Mouse (Mus musculus) forebrain, embryonic 13.5 days (tissue): ENCODE measurements around the gene Gm21972. TPM values are rescaled to one million over a fixed set of nuclear protein-coding genes. Genes with fewer than 3 reads are reported as not detected.

Source experiments
- ATAC-seq: fragments of 200-750 bp; cut with Nextera tagmentation; 2 replicates; pipeline ENCODE4 v1.8.0; 2017
- H3K27ac ChIP-seq: fragments of 300-500 bp; sonication (generic); 2 replicates; pipeline ENCODE4 v1.5.1; 2015; ENCODE audit warnings: inconsistent platforms, mild to moderate bottlenecking, moderate library complexity
- H3K27me3 ChIP-seq: fragments of 300-500 bp; sonication (generic); 2 replicates; pipeline ENCODE4 v1.6.1; 2015; ENCODE audit warnings: mild to moderate bottlenecking, inconsistent platforms
- H3K36me3 ChIP-seq: fragments of 300-500 bp; sonication (generic); 2 replicates; pipeline ENCODE4 v1.6.1; 2015; ENCODE audit warnings: mild to moderate bottlenecking, inconsistent platforms; ENCODE audit not compliant: poor library complexity, severe bottlenecking
- H3K4me1 ChIP-seq: fragments of 300-500 bp; sonication (generic); 2 replicates; pipeline ENCODE4 v1.6.1; 2015; ENCODE audit warnings: inconsistent platforms
- H3K4me2 ChIP-seq: fragments of 300-500 bp; sonication (generic); 2 replicates; pipeline ENCODE4 v1.6.1; 2015; ENCODE audit warnings: inconsistent platforms, mild to moderate bottlenecking, moderate library complexity
- H3K4me3 ChIP-seq: fragments of 300-500 bp; sonication (generic); 2 replicates; pipeline ENCODE4 v1.5.1; 2015; ENCODE audit warnings: mild to moderate bottlenecking, inconsistent platforms
- H3K9ac ChIP-seq: fragments of 300-500 bp; sonication (generic); 2 replicates; pipeline ENCODE4 v1.6.1; 2015; ENCODE audit warnings: mild to moderate bottlenecking, inconsistent platforms
- H3K9me3 ChIP-seq: fragments of 300-500 bp; sonication (generic); replicated peaks from 2 replicates; pipeline ENCODE4 v1.6.1; 2016; ENCODE audit warnings: inconsistent platforms
- WGBS: fragments of 180-500 bp; shearing (Covaris S2); methylation state at CpG from one replicate; pipeline ENCODE4 v1.1.7; 2015; 5-methylcytosine and 5-hydroxymethylcytosine counted together
- polyA plus RNA-seq: library from polyadenylated mRNA; unstranded; fragments of >200 nt; fragmentation: Nextera tagmentation; extraction: Ambion mirVana; gene quantifications from 2 replicates; pipeline ENCODE4 v1.2.1, GENCODE M21; 2015

Gm21972 gene
- polyA plus RNA-seq, 1 experiment from 2014 or later: 0.79 TPM

DNA sequence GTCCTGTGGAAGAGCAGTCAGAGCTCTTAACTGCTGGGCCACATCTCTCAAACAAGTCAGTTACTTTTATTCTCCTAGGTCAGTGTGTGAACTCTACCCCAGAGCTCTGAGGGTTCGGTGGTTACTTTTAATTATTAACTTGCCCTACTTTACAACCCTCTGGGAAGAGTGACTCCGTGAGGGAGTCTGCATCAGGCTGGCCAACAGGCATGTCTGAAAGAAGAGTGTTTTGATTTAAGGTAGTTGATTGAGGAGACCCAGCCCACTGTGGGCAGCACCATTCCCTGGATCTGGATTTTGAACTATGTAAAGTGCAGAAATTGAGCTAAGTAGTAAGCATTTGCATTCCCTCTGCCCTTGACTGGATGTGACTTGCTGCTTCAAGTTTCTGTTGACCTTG is 42.6 kb downstream of the Gm21972 start:
- H3K9me3 ChIP-seq: no peaks in the 10 kb centered on the region
- peaks cover 61% of the 10 kb centered on the region for H3K36me3 ChIP-seq
- H3K9ac ChIP-seq: no peak overlapping the region
- H3K27me3 ChIP-seq: no peaks in the 10 kb centered on the region
- no peak overlapping the region for H3K4me3 ChIP-seq
- H3K4me1 ChIP-seq: no peaks in the 10 kb centered on the region
- H3K27ac ChIP-seq: no peak overlapping the region
- no peak overlapping the region for H3K4me2 ChIP-seq
- 94% methylated on average over 2 of the region's 2 CpGs for WGBS
- ATAC-seq: no peak

GRCm38 (mm10) chr1:86178462-86179253 is 45.2 kb downstream of the Gm21972 start:
- Histone ChIP-seq H3K4me1 (no peaks in the 10 kb centered on the region), H3K4me2 (no peak overlapping the region), H3K9ac (no peak overlapping the region), H3K9me3 (no peaks in the 10 kb centered on the region), H3K36me3 (peaks cover 43% of the 10 kb centered on the region), H3K27me3 (no peaks in the 10 kb centered on the region), H3K4me3 (no peak overlapping the region), H3K27ac (no peak overlapping the region)
- ATAC-seq: peak; percentile 63
- WGBS: 42% methylated on average over 7 of the region's 7 CpGs

- H3K4me3 ChIP-seq: no peak overlapping the region
- no peak overlapping the region for H3K9ac ChIP-seq
- WGBS: 86% methylated on average over 5 of the region's 5 CpGs
- no peak overlapping the region for H3K27ac ChIP-seq
- H3K9me3 ChIP-seq: no peaks in the 10 kb centered on the region
- H3K27me3 ChIP-seq: no peaks in the 10 kb centered on the region
- H3K4me1 ChIP-seq: no peaks in the 10 kb centered on the region
- no peak overlapping the region for H3K4me2 ChIP-seq
- ATAC-seq: no peak
- peaks cover 15% of the 10 kb centered on the region; the same call in 1 of the 2 replicates for H3K36me3 ChIP-seq
Measured at GRCm38 (mm10) chr1:86182004-86182709, 48.7 kb downstream of the Gm21972 start.

DNA sequence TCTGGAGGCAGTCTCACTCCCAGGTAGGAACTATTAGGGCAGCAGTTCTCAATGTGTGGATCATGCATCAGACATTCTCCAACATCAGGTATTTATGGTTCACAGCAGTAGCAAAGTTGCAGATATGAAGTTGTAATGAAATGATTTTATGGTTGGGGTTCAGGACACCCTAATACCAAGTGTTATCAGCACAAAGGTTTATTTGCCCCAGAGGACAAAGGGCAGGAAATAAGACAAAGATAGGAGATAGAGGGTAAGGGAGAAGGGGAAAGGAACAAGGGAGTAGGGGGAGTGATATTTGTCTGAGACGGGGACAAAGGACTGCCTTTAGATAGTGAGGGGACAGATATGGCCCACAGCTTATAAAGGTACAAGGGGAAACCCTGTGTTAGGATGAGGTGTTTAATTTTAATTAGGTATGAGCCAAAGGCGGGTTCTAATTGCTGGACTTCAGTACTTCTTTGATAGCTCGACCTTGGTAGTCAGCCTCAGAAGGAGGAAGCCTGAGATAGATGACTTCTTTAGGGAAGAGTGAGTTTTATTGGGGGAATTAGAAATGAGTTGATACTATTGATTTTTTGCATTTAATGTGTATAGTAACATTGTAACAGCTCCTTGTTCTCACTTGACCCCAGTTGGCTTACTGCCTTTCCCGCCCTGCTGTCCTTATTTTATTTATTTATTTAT is 50.3 kb downstream of the Gm21972 start:
- H3K4me1 ChIP-seq: no peaks in the 10 kb centered on the region
- ATAC-seq: no peak
- no peak overlapping the region for H3K4me3 ChIP-seq
- no peak overlapping the region for H3K27ac ChIP-seq
- 93% methylated on average over 4 of the region's 4 CpGs for WGBS
- no peak overlapping the region for H3K4me2 ChIP-seq
- H3K9me3 ChIP-seq: no peaks in the 10 kb centered on the region
- no peak overlapping the region for H3K9ac ChIP-seq
- H3K27me3 ChIP-seq: no peaks in the 10 kb centered on the region
- peaks cover 10% of the 10 kb centered on the region for H3K36me3 ChIP-seq

GRCm38 (mm10) chr1:86186762-86187161 is 53.3 kb downstream of the Gm21972 start:
- H3K27ac ChIP-seq: no peak overlapping the region
- H3K4me1 ChIP-seq: no peaks in the 10 kb centered on the region
- no peak for ATAC-seq
- H3K27me3 ChIP-seq: no peaks in the 10 kb centered on the region
- WGBS: 90% methylated on average over 7 of the region's 7 CpGs
- no peaks in the 10 kb centered on the region for H3K9me3 ChIP-seq
- no peak overlapping the region for H3K9ac ChIP-seq
- peaks cover 26% of the 10 kb centered on the region for H3K36me3 ChIP-seq
- no peak overlapping the region for H3K4me3 ChIP-seq
- no peak overlapping the region for H3K4me2 ChIP-seq

DNA sequence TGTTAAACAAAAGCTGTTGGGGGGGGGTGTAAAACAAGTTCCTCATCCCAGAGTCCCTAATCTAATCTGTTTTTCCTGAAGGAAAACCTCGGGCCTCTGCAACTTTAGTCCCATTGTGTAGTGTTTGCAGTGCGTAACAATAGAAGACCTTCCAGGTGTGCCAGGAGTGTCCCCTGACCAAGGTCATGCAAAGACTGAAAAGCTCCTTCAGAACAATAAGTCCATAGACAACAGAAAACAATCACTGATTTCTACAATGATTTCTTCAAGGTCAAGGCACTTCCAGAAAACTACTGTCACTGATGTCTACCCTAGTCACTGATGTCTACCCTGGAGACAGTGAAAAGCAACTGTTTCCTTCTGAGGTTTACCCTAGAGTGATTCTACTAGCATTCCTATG is 54.4 kb downstream of the Gm21972 start:
- H3K9me3 ChIP-seq: no peaks in the 10 kb centered on the region
- no peaks in the 10 kb centered on the region for H3K27me3 ChIP-seq
- no peak overlapping the region for H3K4me2 ChIP-seq
- no peak overlapping the region for H3K27ac ChIP-seq
- no peak overlapping the region for H3K9ac ChIP-seq
- no peak for ATAC-seq
- H3K4me3 ChIP-seq: no peak overlapping the region
- peaks cover 34% of the 10 kb centered on the region for H3K36me3 ChIP-seq
- WGBS: 65% methylated on average over 2 of the region's 2 CpGs
- no peaks in the 10 kb centered on the region for H3K4me1 ChIP-seq

DNA sequence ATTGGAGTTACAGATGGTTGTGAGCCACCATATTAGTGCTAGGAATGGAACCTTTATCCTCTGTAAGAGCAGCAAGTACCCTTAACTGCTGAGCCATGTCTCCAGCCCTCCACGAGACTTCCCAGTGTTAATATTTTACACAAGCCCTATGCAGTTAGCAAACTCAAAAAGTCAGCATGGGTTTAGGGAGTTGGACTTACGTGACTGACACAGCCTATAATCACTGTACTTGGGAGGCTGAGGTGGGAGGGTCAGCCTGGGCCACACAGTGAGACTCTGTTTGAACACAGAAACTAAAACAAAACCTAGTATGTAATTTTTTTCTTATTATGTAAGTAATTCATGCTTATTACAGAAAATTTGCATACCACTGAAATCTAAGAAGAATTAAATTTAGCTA is 54.8 kb downstream of the Gm21972 start:
- no peak for ATAC-seq
- no peaks in the 10 kb centered on the region for H3K4me1 ChIP-seq
- H3K9me3 ChIP-seq: no peaks in the 10 kb centered on the region
- H3K9ac ChIP-seq: no peak overlapping the region
- no peak overlapping the region for H3K27ac ChIP-seq
- peaks cover 34% of the 10 kb centered on the region for H3K36me3 ChIP-seq
- 86% methylated on average over 2 of the region's 2 CpGs for WGBS
- H3K4me2 ChIP-seq: no peak overlapping the region
- H3K27me3 ChIP-seq: no peaks in the 10 kb centered on the region
- H3K4me3 ChIP-seq: no peak overlapping the region

GRCm38 (mm10) chr1:86189034-86189702 is 55.7 kb downstream of the Gm21972 start:
- Histone ChIP-seq H3K4me1 (no peaks in the 10 kb centered on the region), H3K27me3 (no peaks in the 10 kb centered on the region), H3K4me3 (no peak overlapping the region), H3K27ac (no peak overlapping the region), H3K36me3 (peaks cover 40% of the 10 kb centered on the region), H3K9ac (no peak overlapping the region), H3K9me3 (no peaks in the 10 kb centered on the region), H3K4me2 (no peak overlapping the region)
- no peak for ATAC-seq
- 83% methylated on average over 6 of the region's 6 CpGs for WGBS

DNA sequence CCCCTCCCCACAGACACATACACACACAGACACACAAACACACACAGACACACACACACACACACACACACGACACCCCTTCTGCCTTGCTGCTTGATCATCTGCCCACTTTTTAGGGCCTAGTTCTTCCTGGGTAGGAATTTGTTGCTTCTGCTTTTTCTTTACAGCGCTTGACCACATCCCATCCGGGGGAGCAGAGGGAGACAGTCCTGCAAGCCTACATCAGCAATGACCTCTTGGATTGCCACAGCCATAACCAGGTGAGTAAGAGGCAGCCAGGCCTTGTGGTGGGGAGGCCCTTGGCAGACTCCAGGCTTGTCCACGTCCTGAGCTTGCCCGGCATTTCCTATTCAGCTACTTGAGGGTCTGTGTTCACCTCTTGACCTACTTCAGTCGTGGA is 57.4 kb downstream of the Gm21972 start:
- WGBS: 88% methylated on average over 6 of the region's 6 CpGs
- H3K4me2 ChIP-seq: no peak overlapping the region
- no peak overlapping the region for H3K4me3 ChIP-seq
- peaks cover 52% of the 10 kb centered on the region for H3K36me3 ChIP-seq
- no peak overlapping the region for H3K27ac ChIP-seq
- H3K4me1 ChIP-seq: no peaks in the 10 kb centered on the region
- H3K27me3 ChIP-seq: no peaks in the 10 kb centered on the region
- no peaks in the 10 kb centered on the region for H3K9me3 ChIP-seq
- ATAC-seq: no peak
- no peak overlapping the region for H3K9ac ChIP-seq

- Histone ChIP-seq H3K27ac (no peak overlapping the region), H3K9me3 (no peaks in the 10 kb centered on the region), H3K4me3 (no peak overlapping the region), H3K9ac (no peak overlapping the region), H3K4me1 (no peaks in the 10 kb centered on the region), H3K36me3 (peaks cover 72% of the 10 kb centered on the region), H3K4me2 (no peak overlapping the region), H3K27me3 (no peaks in the 10 kb centered on the region)
- no peak for ATAC-seq
- 72% methylated on average over 7 of the region's 7 CpGs for WGBS
Measured at GRCm38 (mm10) chr1:86194044-86194443, 60.6 kb downstream of the Gm21972 start.

DNA sequence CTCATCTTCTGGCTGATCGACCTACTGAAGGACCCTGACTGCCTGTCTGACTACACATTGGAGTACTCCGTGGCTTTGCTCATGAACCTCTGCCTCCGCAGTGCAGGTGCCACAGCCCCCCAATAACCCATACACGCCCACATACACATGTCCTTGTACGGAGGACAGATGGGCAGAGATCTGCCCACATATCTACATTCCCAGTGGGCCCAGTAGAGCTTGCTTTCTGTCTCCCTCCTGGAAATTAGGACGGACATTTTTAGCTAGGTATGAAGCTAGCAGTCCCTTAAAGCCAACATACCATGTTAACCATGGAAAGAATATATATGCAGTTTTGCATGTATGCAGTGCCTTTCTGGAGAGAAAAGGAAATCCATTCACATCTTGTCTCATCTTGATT is 64.8 kb downstream of the Gm21972 start:
- 84% methylated on average over 6 of the region's 6 CpGs for WGBS

DNA sequence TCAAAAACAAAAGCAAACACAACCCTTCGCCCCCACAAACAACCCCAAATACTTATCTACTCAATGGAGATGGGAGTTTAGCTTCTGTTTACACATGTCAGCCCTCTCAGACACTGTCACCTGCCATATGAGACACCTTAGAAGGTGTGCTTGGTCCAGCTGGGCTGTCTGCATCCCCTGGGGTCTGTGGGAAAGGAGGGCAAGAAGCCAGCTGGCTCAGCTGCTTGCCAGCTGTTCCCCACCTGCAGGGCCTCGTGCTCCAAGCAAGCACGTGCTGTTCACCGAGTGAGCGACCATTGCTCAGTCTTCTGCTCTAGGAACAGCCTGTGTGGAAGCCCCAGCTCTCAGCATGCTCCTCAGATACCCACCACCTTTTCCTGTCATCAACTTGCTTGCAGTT is 65.6 kb downstream of the Gm21972 start:
- 80% methylated on average over 5 of the region's 5 CpGs for WGBS
- H3K36me3 ChIP-seq: peaks cover 89% of the 10 kb centered on the region

More for the DNA sequence above, 64.8 kb downstream of the Gm21972 start:
- no peak overlapping the region for H3K9ac ChIP-seq
- no peak overlapping the region for H3K4me3 ChIP-seq
- H3K4me1 ChIP-seq: no peaks in the 10 kb centered on the region
- no peak overlapping the region for H3K27ac ChIP-seq
- no peaks in the 10 kb centered on the region for H3K9me3 ChIP-seq
- no peak for ATAC-seq
- no peak overlapping the region for H3K4me2 ChIP-seq
- H3K36me3 ChIP-seq: peaks cover 85% of the 10 kb centered on the region
- no peaks in the 10 kb centered on the region for H3K27me3 ChIP-seq

More for the DNA sequence above, 65.6 kb downstream of the Gm21972 start:
- Histone ChIP-seq H3K27ac (no peak overlapping the region), H3K9ac (no peak overlapping the region), H3K27me3 (no peaks in the 10 kb centered on the region), H3K4me3 (no peak overlapping the region), H3K4me1 (no peaks in the 10 kb centered on the region), H3K4me2 (no peak overlapping the region), H3K9me3 (no peaks in the 10 kb centered on the region)
- no peak for ATAC-seq
